Mouse (Mus musculus) embryo, embryonic 10.5 days (tissue): Measurements from ENCODE around the gene Anks1b.

Experiments used
- DNase-seq: peaks from one replicate; pipeline ENCODE4 v3.0.0-alpha.2; 2015; ENCODE audit warnings: low spot score

Gene Anks1b

DNA sequence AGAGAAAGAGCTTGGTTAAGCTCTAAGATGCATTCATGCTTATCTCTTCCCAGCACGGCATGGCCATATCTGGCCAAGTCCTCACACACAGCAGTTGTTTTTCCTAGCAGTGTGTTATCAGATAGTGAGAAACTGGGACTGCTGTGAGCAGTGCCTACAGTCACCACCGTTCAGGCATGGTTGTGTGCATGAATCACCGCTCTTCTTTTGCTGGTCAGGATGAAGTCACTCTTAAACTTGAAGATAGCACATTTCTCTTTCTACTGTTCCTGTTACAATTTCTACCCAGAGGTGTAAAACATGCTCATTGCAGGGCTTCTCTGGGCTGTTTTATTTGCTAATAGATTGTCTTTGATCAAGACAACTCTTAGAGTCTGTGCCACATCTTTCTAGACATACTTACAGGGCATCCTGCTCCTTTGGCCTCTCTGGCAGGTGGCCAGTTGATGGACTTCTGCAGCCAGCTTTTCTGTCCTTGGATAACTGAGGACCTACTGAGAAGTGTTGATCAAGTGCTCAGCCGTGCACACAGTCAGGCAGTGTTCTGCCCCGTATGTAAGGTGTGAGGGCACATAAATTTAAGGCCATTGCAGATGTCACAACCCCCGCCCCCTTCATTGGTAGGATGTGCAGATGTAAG is 296.8 kb downstream of the Anks1b start:
- DNase-seq = no peak

DNA sequence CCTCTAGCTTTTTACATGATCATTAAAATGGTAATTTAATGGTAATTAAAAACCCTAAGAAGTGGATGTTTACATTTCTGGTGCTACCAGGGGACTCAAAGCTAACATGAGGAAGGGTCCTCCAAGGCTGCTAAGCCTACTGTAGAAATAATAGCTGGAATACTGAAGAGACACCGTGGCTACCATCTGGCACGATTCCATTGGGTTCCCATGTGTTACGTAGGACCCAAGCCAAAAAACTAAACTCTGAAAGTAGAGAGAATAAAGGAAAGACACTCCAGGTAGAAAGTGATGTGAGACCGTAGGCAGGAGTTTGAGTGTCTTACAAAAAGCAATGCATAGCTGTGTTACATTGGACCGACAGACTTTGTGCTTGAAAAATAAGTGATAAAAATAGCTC is 317.1 kb downstream of the Anks1b start:
- no peak for DNase-seq

DNA sequence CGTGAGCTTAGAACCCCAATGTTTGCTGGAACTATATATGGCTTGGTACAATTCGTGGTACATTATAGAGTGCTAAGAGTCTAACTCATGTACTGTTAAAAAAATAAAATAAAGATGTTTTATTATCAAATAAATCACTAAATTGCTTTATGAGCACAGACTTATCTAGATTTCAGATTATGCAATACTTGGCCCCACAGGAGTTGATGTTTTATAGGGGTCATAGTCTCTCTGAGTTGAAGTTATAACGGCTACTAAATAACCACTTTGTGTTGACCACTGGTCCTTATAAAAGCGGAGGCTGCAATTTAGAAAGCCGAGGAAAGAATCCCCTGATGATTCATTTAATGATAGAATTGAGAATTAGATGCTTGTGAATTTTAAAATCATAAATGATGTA is 323.6 kb downstream of the Anks1b start:
- DNase-seq = no peak

DNA sequence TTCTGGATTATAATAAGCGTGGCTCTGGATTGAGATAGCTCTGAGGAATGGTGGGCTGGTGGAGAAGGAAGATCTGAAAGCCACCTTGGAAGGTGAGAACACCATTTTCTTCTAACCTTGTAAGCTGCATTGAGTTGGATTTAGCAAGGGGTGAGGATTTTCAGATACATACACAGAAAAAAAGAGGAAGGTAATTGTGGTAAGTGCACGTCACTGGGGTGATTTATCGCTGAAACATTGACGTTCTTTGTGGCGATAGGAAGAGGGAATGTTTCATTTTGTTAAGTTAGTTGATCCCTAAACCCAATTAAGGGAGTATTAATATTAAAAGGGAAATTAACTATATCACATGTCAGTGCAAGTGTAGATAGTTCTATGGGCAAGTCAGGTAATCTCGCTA is 336.7 kb downstream of the Anks1b start:
- DNase-seq = no peak

DNA sequence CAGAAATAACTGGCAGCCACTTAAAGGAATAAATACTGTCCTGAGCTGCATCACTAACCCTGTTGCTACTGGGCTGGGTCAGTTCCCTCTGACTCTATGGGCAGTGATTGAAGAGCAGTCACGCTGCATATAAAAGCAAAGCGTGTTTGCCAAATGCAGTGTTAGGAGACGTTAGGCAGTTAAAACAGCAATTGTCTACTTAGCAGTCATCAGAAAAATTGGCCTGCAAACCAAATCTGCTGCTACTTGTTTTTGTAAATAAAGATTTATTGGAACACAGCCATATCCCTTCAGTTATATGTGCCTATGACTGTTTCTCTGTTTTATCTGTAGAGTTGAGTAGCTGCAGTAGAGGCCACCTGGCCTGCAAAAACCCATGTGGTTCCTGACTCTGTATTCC is 347.2 kb downstream of the Anks1b start:
- no peak for DNase-seq

DNA sequence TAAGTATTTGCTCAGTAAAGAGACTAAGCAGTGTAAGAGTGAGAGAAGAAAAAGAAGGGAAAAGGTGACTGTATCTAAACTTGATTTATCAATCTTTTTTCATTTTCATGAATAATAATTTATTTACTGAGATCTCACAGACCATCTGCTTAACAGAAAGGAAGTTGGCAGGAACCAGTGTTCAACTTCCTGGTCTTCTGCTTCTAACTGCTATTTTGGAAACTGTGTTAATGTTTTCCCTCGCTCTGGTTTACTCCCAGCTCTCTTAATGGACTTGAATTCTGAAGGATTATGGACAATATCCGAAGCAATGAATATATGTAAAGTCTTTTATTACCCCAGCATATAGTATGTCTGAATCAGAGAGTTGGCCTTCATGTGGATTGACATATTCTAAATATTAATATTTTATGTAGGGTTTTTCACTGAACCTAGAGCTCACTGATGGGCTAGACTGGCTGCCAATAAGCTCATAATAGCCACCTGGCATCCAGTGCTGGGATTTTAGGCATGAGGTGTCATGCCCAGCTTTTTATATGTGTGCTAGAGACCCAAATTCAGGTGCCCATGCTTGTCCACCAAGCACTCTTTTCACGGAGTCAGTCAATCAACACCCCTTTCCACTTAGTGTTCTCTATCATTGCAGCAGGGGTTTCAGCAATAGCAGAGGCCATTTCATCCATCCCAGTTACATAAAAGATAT is 349.6 kb downstream of the Anks1b start:
- DNase-seq = no peak

DNA sequence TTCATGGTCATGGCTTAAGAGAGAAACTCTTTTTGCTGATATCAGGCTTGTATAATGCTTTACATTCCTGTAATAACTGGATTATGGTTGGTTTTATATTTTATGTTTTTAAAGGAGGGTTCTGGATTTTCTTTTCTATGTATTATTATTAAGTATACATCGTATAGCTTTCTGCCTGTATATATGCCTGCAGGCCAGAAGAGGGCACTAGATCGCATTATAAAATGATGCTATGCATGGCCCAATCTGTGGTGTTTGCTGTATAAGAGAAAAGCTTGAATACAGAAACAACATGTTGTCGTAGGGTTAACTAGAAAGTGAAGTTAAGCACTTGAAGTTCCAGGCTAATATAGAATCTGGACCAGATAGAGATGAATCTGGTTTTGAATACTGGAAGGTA is 362.0 kb downstream of the Anks1b start:
- DNase-seq = peak; percentile 9

DNA sequence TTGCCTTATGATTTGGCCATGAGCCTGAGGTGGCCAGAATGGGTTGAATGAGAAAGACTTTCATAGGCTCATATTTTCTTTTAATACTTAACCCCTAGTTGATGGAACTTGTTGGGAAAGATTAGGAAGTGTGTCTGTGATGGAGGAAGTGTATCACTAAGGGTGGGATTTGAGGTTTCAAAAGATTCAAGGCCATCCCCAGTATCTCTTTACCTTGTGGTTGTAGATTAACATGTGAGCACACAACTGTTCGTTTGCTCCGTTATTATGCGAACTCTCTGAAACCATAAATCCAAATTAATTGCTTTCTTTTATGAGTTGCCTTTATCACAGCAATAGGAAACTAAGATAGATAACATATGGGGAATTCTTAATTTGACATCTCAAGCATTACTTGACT is 364.0 kb downstream of the Anks1b start:
- DNase-seq = no peak

DNA sequence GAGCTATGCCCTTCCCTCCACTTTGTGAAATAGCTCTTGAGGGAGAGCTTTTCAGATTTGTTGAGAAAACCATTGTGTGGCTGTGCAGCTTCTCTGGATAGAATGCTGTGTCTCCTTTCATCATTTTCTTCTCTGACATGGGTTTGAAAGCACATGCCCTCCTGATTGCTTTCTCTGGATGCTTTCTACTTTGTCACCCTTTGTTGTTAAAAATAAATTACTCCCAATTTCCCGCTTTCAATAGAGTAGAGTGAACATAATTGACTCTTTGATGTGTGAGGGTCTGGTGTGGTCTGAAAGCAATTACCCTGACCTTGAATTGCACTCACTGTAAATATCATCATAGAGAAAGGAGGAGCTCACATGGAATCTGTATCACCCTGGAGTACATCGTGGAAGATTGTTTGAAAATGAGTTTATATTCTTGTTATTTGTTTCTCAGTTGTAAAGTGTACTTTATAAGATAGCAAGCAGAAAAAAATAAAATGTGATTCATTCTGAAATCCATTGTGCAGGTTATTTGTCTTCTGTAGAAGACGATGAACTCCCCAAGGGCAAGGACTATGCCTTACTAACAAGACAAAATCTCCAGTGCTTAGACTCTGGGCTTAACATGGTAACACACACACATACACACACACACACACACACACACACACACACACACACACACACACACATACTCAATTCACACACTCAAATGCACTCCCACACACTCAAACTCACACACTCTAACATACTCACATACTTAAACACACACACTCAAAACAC is 385.8 kb downstream of the Anks1b start:
- DNase-seq = peak; percentile 14

DNA sequence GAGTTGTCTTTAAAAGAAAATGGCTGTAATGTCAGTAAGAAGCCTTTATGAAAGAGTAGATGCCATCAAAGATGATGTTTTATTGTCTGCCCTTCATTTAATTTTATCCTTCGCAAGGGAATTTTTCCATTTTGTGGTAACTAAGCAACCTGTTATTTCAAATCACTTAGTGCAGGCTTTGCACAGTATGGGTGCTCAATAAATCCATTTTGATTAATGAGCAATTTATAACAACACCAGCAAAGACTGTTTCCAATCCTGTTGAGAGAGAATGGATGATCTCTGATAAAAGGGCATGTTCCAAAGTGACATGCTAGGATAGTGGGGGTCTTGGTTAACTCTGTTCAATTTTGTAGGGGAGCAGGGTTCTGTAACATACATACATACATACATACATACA is 398.0 kb downstream of the Anks1b start:
- no peak for DNase-seq

DNA sequence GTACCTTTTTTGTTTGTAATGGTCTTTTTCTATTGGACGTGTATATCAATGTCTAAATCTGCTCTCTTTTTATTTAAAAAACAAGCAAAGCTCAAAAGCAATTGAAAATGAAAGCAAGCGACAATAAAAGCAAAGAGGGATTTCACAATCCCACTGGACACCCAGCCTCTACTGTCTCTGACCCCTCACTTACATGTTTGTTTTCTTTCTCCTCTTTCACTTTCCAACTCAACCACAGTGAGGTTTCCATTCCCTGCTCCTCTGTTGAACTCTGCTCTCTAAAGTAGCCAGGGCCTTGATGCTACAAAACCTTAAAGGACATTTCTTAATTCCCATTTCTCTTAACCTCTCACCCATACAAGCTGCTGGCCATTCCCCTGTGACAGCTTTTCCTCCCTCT is 400.0 kb downstream of the Anks1b start:
- DNase-seq = no peak

DNA sequence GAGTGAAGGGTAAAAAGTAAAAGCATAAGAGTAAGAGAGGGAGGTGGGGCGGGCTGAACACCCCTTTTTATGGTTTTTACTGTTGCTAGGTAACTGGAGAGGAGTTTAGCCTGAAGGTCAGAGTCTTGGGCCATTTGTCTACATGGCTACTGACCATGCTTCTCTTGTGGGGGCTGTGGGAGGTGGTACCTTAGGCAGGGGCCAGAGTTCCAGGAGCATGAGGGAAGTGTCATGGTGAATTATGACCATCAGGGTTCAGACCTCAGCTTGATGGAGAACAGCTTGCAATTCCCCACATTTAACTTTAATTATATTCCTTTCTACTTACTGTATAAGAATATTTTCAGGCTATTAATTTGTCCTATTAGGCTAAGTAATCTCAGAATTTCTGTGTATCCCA is 413.3 kb downstream of the Anks1b start:
- peak; percentile 5 for DNase-seq

DNA sequence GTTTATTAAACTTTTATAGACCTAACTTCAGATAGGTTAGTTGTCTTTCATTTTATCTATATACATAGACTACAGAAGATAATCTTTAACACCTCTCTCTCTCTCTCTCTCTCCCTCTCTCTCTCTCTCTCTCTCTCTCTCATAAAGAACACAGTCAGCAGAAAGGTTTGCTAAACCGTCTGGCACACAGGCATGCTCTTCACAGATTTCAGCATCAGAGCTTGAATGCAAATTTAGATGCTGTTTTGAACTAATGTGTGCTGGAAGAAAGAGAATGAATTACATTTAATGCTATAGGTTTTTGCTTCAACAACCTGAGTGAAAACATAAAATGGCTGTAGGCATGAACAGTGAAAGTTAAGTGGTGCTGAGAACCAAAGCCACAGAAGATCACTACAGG is 429.9 kb downstream of the Anks1b start:
- DNase-seq = no peak

DNA sequence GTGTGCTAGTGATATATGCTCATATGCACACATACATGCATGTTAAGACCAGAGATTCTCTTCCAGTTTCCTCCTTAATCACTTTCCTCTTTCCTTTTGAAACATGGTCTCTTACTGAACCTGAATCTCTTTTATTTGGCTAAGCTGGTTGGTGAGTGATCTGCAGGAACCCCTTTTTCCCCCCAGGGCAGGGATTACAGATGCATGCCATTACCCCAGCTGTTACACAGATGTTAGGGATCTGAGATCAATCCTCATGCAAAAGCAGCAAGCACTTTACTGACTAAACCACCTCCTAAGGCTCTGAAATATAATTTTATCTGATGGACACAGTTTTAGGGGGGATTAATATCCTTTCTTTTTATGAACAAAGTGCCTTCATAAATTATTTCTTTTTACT is 432.8 kb downstream of the Anks1b start:
- peak; percentile 9 for DNase-seq

DNA sequence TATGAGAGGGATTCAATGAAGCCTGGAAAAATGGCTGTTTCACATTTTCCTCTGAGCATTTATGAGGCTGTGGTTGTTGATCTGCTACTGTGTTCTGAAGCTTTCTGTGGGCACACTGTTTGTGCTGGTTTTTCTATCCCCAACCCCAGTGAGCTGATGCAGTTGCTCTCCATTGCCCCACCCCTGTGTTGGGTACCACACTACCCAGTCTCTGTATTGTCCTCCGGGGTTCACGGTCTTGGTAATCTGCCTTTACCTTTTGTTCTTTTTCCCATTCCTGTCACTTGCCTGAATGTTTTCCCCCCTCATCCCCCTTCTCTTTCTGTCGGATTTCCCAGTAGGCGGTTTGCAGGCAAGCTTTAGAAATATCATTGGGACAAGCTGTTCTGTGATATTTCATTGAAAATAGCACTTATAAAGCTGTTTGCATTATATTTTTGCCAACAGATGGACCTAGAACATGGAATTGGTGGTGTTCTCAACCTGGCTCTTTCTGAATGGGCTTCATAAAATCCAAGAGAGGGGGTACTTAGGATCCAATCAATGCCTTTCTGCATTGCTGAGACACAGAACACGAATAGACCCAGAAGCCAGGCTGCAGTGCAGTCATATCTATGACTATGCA is 434.7 kb downstream of the Anks1b start:
- DNase-seq = no peak

DNA sequence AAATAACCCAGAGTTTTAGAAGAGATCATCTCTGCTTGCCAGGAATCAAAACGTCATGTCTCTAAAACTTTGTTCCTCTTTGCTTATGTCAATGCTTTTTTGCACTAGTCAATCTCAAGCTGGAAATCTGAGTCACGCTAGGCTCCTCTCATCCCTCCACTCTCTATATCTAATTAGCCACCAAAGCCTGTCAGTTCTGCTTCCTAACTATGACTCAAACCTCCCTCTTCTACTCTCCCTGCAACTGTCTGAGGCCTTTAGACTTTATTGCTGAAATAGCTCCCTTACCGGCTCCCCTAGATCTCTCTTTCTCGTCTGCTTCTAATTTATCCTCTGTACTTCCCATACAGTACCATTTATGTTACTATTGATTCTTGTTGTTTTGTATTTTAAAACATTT is 456.5 kb downstream of the Anks1b start:
- no peak for DNase-seq

DNA sequence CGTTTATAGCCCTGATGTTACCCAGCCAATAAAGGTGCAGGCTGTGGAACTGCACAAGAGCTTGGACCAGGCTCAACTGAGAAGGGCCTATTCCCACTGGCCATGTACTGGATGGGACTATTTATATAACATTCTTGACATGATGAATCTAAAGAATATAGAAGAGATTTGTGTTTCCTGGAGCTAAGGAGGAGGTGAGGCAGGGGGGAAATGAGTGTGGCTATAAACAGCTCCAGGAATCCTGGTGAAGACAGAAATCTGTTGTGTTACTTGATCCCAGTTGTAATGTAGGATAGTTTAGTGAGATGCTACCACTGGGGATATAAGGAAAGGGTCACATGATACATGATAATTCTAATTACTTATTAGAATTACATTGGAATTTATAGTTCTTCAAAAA is 472.1 kb downstream of the Anks1b start:
- DNase-seq = no peak

DNA sequence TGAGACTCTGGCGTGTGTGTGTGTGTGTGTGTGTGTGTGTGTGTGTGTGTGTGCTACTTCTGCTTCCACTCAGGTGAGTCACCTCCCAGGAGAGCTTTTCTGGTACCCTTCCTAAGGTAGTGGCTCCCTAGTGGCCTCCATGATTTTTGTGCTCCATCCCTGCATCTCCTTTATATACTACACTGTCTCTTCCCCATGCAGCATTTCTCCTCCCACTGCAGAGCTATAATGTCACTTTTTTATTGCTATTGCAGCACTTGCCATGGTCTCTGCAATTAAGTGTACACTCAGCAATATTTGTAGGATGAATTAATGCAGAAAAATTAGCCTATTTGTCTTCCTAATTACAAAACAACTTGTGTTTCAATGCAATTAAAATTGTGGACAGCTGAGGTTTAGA is 482.9 kb downstream of the Anks1b start:
- no peak for DNase-seq

DNA sequence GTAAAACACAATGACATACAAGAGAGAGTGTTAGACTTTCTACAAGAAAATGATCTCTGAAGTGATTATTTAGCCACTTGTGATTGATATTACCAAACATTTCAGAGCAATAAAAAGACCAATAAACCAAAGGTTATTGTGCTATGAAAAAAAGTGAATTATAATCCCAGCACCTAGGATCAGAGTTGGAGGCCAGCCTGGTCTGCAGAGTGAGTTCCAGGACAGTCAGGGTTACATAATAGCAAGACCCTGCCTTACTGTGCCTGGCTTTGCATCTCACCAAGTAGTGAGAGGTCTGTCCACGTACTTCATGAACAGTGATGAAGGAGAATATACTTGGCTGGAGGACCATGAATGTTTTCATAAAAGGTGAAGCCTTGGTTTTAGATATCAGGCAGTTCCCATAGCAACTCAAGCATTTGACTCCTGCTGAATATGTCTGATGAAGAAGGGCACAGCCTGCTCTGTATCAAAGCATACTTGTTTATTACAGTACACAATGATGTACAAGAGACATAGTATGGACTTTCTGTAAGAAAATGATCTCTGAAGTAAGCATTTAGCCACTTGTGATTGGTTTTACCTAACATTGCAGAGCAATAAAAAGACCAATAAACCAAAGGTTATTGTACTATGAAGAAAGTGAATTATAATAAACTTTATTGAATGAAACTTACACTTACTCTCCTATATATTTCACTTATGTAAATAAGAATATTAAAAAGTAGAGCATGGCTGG is 484.0 kb downstream of the Anks1b start:
- no peak for DNase-seq

DNA sequence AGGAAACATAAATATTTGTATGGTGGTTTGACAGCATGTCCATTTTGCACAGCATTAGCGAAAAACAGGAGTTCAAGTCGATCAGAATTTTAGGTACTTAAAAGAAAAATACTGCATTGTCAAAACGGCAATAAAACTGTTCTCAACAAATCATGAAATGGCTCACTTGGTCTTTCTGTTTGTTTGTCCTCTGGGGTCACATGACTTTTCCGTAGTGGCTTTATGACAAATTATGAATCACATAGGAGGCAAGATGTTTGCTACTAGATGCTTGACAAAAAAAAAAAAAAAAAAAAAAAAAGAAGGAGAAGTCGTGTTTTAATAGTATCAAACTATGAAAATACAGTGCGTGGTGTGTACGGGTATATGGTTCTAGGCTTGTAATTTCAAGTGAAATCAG is 495.7 kb downstream of the Anks1b start:
- no peak for DNase-seq

DNA sequence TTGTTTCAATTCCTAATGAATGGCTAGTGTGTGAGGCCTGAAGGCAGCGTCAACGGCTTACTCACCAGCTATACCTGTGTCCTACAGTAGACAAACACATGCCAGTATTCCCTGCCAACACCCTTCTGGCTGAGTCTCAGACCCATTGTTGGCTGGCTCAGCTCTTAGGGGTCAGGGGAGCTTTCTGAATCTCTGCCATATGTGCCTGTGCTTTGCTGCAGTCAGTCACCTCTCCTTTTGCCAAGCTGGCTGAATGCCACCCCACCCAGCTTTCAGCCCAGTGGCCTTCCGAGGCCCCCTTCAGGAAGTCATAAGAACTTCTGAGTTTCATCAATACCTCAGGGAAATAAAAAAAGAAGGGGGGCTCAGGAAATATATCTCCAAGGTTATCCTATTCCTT is 497.4 kb downstream of the Anks1b start:
- no peak for DNase-seq

DNA sequence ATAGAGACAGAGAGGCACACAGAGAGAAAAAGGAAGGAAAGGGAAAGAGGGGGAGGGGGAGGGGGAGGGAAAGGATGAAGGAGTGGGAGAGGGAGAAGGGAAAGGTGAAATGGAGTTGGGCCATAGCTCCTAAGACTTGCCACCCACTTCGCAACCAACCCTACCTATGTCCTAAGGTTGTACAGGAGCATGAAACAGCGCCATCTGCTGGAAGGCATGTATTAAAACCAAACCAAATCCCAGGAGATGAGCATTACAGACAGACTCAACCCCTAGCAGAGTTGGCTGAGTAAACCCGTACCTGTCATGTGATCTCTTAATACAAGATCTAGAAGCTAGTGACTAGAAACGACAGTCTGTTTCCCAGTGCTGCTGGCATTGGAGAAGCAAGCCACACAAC is 500.2 kb downstream of the Anks1b start:
- DNase-seq = peak; percentile 44
